In the genomic region with DNA sequence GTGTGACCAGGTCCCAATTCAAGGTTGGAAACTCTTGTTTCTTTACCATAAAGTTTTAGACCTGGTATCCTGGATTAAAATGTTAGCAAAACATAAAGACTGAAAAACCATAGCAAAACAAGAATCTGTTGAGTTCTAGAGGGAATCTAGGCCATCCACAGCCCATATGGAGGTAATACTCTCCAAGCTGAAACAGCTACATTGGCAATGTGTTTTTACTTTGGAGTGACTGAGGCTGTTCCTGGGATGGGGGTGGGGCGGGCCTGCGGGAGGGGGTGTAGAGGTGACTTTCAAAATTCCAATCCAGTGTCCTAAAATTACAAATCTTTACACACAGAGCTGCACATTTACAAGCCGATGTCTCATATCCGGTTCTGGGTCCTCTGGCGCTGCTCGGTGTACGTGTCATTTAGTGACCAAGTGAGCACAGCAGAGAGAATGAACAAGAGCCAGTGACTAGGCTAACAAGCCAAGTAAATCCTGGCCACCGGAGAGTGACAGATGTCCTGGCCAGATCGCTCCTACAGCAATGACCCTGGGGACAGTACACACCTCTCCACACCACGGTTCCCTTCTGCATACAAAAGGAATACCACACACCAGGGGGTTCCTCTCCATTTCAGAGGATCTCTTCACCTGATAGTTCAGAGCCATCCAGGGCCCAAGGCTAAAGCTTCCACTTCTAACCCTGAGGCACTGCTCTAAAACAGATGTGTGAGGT, we compare ENCODE assay signal across 16 mouse cellular contexts. TPM values are rescaled to one million over a fixed set of nuclear protein-coding genes. Genes with fewer than 3 reads are reported as not detected.
DNase-seq lines count a peak whose midpoint lies in the region; ATAC-seq lines count a peak whose summit lies in the region.
"Had no signal": no experiment of that assay in that cellular context is flagged by ENCODE, and none has a peak within 500 bp of the region (broad histone marks: within the 10 kb centered on the region; RNA-seq: fewer than 3 reads in every experiment).

No protein-coding gene starts in this region.

- no peaks in the 10 kb centered on the region for H3K36me3 ChIP-seq in forebrain, embryonic 15.5 days
- no peaks in the 10 kb centered on the region for H3K36me3 ChIP-seq in forebrain, embryonic 12.5 days (replicated peaks)
- no peaks in the 10 kb centered on the region for H3K36me3 ChIP-seq in embryonic facial prominence, embryonic 14.5 days (ENCODE audit: control insufficient read depth, insufficient read depth, low read length)
- H3K36me3 ChIP-seq: lung, embryonic 15.5 days; neural tube, embryonic 13.5 days had no signal

- H3K27me3 ChIP-seq in forebrain, embryonic 15.5 days = no peaks in the 10 kb centered on the region
- H3K27me3 ChIP-seq in forebrain, embryonic 12.5 days = no peaks in the 10 kb centered on the region
- no peaks in the 10 kb centered on the region for H3K27me3 ChIP-seq in embryonic facial prominence, embryonic 14.5 days (replicated peaks; ENCODE audit: control insufficient read depth, insufficient read depth, low read length)
- H3K27me3 ChIP-seq: lung, embryonic 15.5 days; neural tube, embryonic 13.5 days; Patski had no signal

- WGBS in forebrain, embryonic 15.5 days = 83% methylated on average over 10 of the region's 10 CpGs
- 81% methylated on average over 10 of the region's 10 CpGs for WGBS in forebrain, embryonic 12.5 days
- WGBS in embryonic facial prominence, embryonic 14.5 days = 49% methylated on average over 10 of the region's 10 CpGs

- DNase-seq in 3134 (ENCODE audit: extremely low read depth, insufficient read length, low spot score) = peak; percentile 62
- peak; percentile 87 to 91 for DNase-seq in cerebellum, adult 18-20 months
- no peak for DNase-seq in embryonic facial prominence, embryonic 14.5 days (ENCODE audit: low spot score)
- no peak for DNase-seq in neural tube, embryonic 10.5 days (ENCODE audit: extremely low spot score, low spot score)
- DNase-seq in spleen, postnatal 14 days (ENCODE audit: low spot score in 2 of 2) = no peak
- DNase-seq: B cell, adult 2 months; kidney, postnatal 25 days; right cerebral cortex, postnatal 4 days had no signal

- H3K4me3 ChIP-seq in forebrain, embryonic 15.5 days = no peak overlapping the region
- no peak overlapping the region for H3K4me3 ChIP-seq in forebrain, embryonic 12.5 days (replicated peaks)
- no peak overlapping the region for H3K4me3 ChIP-seq in embryonic facial prominence, embryonic 14.5 days (ENCODE audit: low read depth, low read length)
- H3K4me3 ChIP-seq: lung, embryonic 15.5 days; neural tube, embryonic 13.5 days had no signal

- H3K9me3 ChIP-seq in forebrain, embryonic 15.5 days = no peaks in the 10 kb centered on the region
- no peaks in the 10 kb centered on the region for H3K9me3 ChIP-seq in forebrain, embryonic 12.5 days
- H3K9me3 ChIP-seq in embryonic facial prominence, embryonic 14.5 days (ENCODE audit: control insufficient read depth, low read length) = no peaks in the 10 kb centered on the region
- H3K9me3 ChIP-seq: lung, embryonic 15.5 days; neural tube, embryonic 13.5 days had no signal

- ATAC-seq in forebrain, embryonic 15.5 days (replicated peaks) = 0 out of 2 replicates have a peak, but pooled peaks have one; percentile 13
- no peak for ATAC-seq in forebrain, embryonic 12.5 days (ENCODE audit: low FRiP score)
- ATAC-seq in embryonic facial prominence, embryonic 14.5 days (ENCODE audit: low read depth) = no peak
- ATAC-seq in activated CD4-positive, CD25-positive, alpha-beta regulatory T cell, adult 4 months = no peak
- ATAC-seq: inflammation-experienced regulatory T-cells, adult 6 months; Patski had no signal

- no peak overlapping the region for H3K9ac ChIP-seq in forebrain, embryonic 15.5 days (replicated peaks)
- H3K9ac ChIP-seq in forebrain, embryonic 12.5 days = no peak overlapping the region
- no peak overlapping the region for H3K9ac ChIP-seq in embryonic facial prominence, embryonic 14.5 days (ENCODE audit: low read depth, low read length)
- H3K9ac ChIP-seq: lung, embryonic 15.5 days; neural tube, embryonic 13.5 days had no signal

- H3K27ac ChIP-seq in forebrain, embryonic 15.5 days (replicated peaks) = no peak overlapping the region
- no peak overlapping the region for H3K27ac ChIP-seq in forebrain, embryonic 12.5 days
- H3K27ac ChIP-seq in embryonic facial prominence, embryonic 14.5 days (replicated peaks; ENCODE audit: low read depth, low read length) = peak overlapping the region; percentile 61
- H3K27ac ChIP-seq: lung, embryonic 15.5 days; neural tube, embryonic 13.5 days had no signal

- H3K4me2 ChIP-seq in forebrain, embryonic 15.5 days (replicated peaks) = no peak overlapping the region
- no peak overlapping the region for H3K4me2 ChIP-seq in forebrain, embryonic 12.5 days
- H3K4me2 ChIP-seq in embryonic facial prominence, embryonic 14.5 days (ENCODE audit: low read depth, low read length) = no peak overlapping the region
- H3K4me2 ChIP-seq: lung, embryonic 15.5 days; midbrain, embryonic 11.5 days; neural tube, embryonic 13.5 days had no signal

- peaks cover 27% of the 10 kb centered on the region for H3K4me1 ChIP-seq in forebrain, embryonic 15.5 days
- peaks cover 11% of the 10 kb centered on the region; the same call in 1 of the 2 replicates for H3K4me1 ChIP-seq in forebrain, embryonic 12.5 days
- H3K4me1 ChIP-seq in embryonic facial prominence, embryonic 14.5 days (ENCODE audit: control insufficient read depth, insufficient read depth, low read length) = peaks cover 26% of the 10 kb centered on the region

RNA-seq across cellular contexts. Expression of gene Jmjd1c, which starts 12.3 kb away (rescaled TPM):
- 64.1 and 65.2 TPM in 2 replicates for polyA plus RNA-seq in forebrain, embryonic 15.5 days (2015; fragmentation: Nextera tagmentation; extraction: Ambion mirVana)
- 50.3 and 58.6 TPM in 2 replicates for polyA plus RNA-seq in forebrain, embryonic 12.5 days (2016; fragmentation: Nextera tagmentation; extraction: Ambion mirVana)
- polyA plus RNA-seq in embryonic facial prominence, embryonic 14.5 days (2014; fragmentation: Nextera tagmentation; extraction: Ambion mirVana) = 44.0 and 44.4 TPM in 2 replicates
- polyA plus RNA-seq in activated CD4-positive, CD25-positive, alpha-beta regulatory T cell, adult 4 months (2017; shearing (Covaris generic)) = 10 to 100 TPM; 35.2 to 44.7 TPM

RNA-seq across cellular contexts. Expression of gene Reep3, which starts 13.1 kb away (rescaled TPM):
- 36.6 and 37.0 TPM in 2 replicates for polyA plus RNA-seq in forebrain, embryonic 15.5 days (2015; fragmentation: Nextera tagmentation; extraction: Ambion mirVana)
- 43.8 and 46.9 TPM in 2 replicates for polyA plus RNA-seq in forebrain, embryonic 12.5 days (2016; fragmentation: Nextera tagmentation; extraction: Ambion mirVana)
- 39.6 and 40.0 TPM in 2 replicates for polyA plus RNA-seq in embryonic facial prominence, embryonic 14.5 days (2014; fragmentation: Nextera tagmentation; extraction: Ambion mirVana)
- 10 to 100 TPM; 20.3 to 21.1 TPM for polyA plus RNA-seq in activated CD4-positive, CD25-positive, alpha-beta regulatory T cell, adult 4 months (2017; shearing (Covaris generic))

Comparison
In these comparisons a context has a peak if more than half of its experiments do, and no peak if none do; other contexts are left out.
1. DNase-seq: peak in 3134 (single experiment) and cerebellum, adult 18-20 months (2 of 2); none in embryonic facial prominence, embryonic 14.5 days (single experiment), neural tube, embryonic 10.5 days (single experiment) and spleen, postnatal 14 days (0 of 2).